Mouse (Mus musculus) C2C12 (cell line): Measurements from ENCODE around the gene Nmrk1.

Experiments
- CEBPB ChIP-seq: IDR thresholded peaks from one replicate; pipeline ENCODE4 v1.6.1; 2011; ENCODE audit warnings: low read depth, mild to moderate bottlenecking, control low read depth, moderate library complexity
- CTCF ChIP-seq: IDR thresholded peaks from one replicate; pipeline ENCODE4 v1.5.1; 2011; ENCODE audit not compliant: control insufficient read depth, insufficient read depth, insufficient read length
- MAX ChIP-seq: IDR thresholded peaks from one replicate; pipeline ENCODE4 v1.6.1; 2011; ENCODE audit warnings: mild to moderate bottlenecking, control low read depth
- MYOD1 ChIP-seq: IDR thresholded peaks from one replicate; pipeline ENCODE4 v1.6.1; 2011; ENCODE audit warnings: low read depth; ENCODE audit not compliant: control insufficient read depth, insufficient read length

GRCm38 (mm10) chr19:18658473-18658872 is 26.7 kb downstream of the Nmrk1 start:
- no peak for TF ChIP-seq CEBPB
- no peak for TF ChIP-seq CTCF
- TF ChIP-seq MYOD1, result no peak
- no peak for TF ChIP-seq MAX
